In genomic region chr3:51778738-51779592, GRCm38 (mm10) we compare ENCODE assay signal across 9 mouse cellular contexts.
DNase-seq lines count a peak whose midpoint lies in the region; ATAC-seq lines count a peak whose summit lies in the region.
"Had no signal": no experiment of that assay in that cellular context is flagged by ENCODE, and none has a peak within 500 bp of the region (broad histone marks: within the 10 kb centered on the region; RNA-seq: fewer than 3 reads in every experiment).

No protein-coding gene starts in this region.

- H3K36me3 ChIP-seq in neural tube, embryonic 14.5 days (ENCODE audit: control insufficient read depth, insufficient read depth, low read length) = no peaks in the 10 kb centered on the region

- peak; percentile 5 to 13 for DNase-seq in heart, adult 9 months (ENCODE audit: low spot score in 2 of 2)
- DNase-seq in heart, adult 8-10 months (ENCODE audit: low spot score) = no peak
- peak; percentile 42 to 65 for DNase-seq in kidney, postnatal 4 days
- no peak for DNase-seq in thymus, postnatal 14 days
- DNase-seq in thymus, postnatal 25 days = no peak

- 14% methylated on average over 16 of the region's 16 CpGs for WGBS in neural tube, embryonic 14.5 days

- H3K4me1 ChIP-seq in neural tube, embryonic 14.5 days (ENCODE audit: control insufficient read depth, insufficient read depth, low read length) = peaks cover 27% of the 10 kb centered on the region

- no peak overlapping the region for H3K4me3 ChIP-seq in neural tube, embryonic 14.5 days (ENCODE audit: low read depth, low read length)

- H3K9ac ChIP-seq in neural tube, embryonic 14.5 days (replicated peaks; ENCODE audit: low read depth, low read length) = no peak overlapping the region; the same call in 1 of the 2 replicates

- H3K9me3 ChIP-seq in neural tube, embryonic 14.5 days (ENCODE audit: control insufficient read depth, low read length) = no peaks in the 10 kb centered on the region

- H3K27ac ChIP-seq in neural tube, embryonic 14.5 days (ENCODE audit: low read depth, low read length) = peak overlapping the region; percentile 82

- ATAC-seq in common myeloid progenitor, adult 5-6 weeks (replicated peaks; ENCODE audit: low read depth, poor library complexity, severe bottlenecking) = peak; percentile 5; the same call in 1 of the 2 replicates
- peak; percentile 43; the same call in 1 of the 2 replicates for ATAC-seq in granulocyte monocyte progenitor cell, adult 5-6 weeks (replicated peaks; ENCODE audit: poor library complexity, severe bottlenecking)
- peak; percentile 83 for ATAC-seq in neural tube, embryonic 14.5 days (ENCODE audit: low read depth)

- no peaks in the 10 kb centered on the region for H3K27me3 ChIP-seq in neural tube, embryonic 14.5 days (ENCODE audit: control insufficient read depth, insufficient read depth, low read length)
- H3K27me3 ChIP-seq: CH12.LX had no signal

- no peak overlapping the region for H3K4me2 ChIP-seq in neural tube, embryonic 14.5 days (ENCODE audit: low read depth, low read length)

Comparison
In these comparisons a context has a peak if more than half of its experiments do, and no peak if none do; other contexts are left out.
1. DNase-seq: peak in heart, adult 9 months (2 of 2) and kidney, postnatal 4 days (2 of 2); none in heart, adult 8-10 months (single experiment), thymus, postnatal 14 days (single experiment) and thymus, postnatal 25 days (single experiment).
2. ATAC-seq: peak in every context shown above with its lines; median percentile 83 in neural tube, embryonic 14.5 days; 43 in granulocyte monocyte progenitor cell, adult 5-6 weeks; 5 in common myeloid progenitor, adult 5-6 weeks.